Mouse (Mus musculus) bone marrow macrophage, adult 2 months (primary cell): ENCODE results near the gene Rsu1. TPM values are rescaled to one million over a fixed set of nuclear protein-coding genes. Genes with fewer than 3 reads are reported as not detected.

ENCODE experiments used
- H3K27ac ChIP-seq: 2 replicates; pipeline ENCODE4 v1.5.1; 2012; ENCODE audit warnings: low read depth, low read length; ENCODE audit not compliant: insufficient read depth
- H3K4me1 ChIP-seq: 2 replicates; pipeline ENCODE4 v1.6.1; 2012; ENCODE audit warnings: low read length; ENCODE audit not compliant: control insufficient read depth, insufficient read depth
- H3K4me3 ChIP-seq: 2 replicates; pipeline ENCODE4 v1.5.1; 2012; ENCODE audit warnings: mild to moderate bottlenecking, low read length, moderate library complexity; ENCODE audit not compliant: insufficient read depth
- CTCF ChIP-seq: IDR thresholded peaks from 2 replicates; pipeline ENCODE4 v1.5.1; 2012; ENCODE audit warnings: low read depth, mild to moderate bottlenecking, low read length, moderate library complexity
- POLR2A ChIP-seq: IDR thresholded peaks from 2 replicates; pipeline ENCODE4 v1.6.1; 2012; ENCODE audit warnings: mild to moderate bottlenecking, low read depth, low read length, borderline replicate concordance
- polyA plus RNA-seq: library from polyadenylated mRNA; stranded (reverse); fragments of >200 nt; gene quantifications from 2 replicates; pipeline ENCODE4 v1.2.4, GENCODE M21; 2012; ENCODE audit not compliant: missing spikeins, insufficient read depth, insufficient read length

Gene Rsu1
- polyA plus RNA-seq, 1 experiment = 139 TPM

DNA sequence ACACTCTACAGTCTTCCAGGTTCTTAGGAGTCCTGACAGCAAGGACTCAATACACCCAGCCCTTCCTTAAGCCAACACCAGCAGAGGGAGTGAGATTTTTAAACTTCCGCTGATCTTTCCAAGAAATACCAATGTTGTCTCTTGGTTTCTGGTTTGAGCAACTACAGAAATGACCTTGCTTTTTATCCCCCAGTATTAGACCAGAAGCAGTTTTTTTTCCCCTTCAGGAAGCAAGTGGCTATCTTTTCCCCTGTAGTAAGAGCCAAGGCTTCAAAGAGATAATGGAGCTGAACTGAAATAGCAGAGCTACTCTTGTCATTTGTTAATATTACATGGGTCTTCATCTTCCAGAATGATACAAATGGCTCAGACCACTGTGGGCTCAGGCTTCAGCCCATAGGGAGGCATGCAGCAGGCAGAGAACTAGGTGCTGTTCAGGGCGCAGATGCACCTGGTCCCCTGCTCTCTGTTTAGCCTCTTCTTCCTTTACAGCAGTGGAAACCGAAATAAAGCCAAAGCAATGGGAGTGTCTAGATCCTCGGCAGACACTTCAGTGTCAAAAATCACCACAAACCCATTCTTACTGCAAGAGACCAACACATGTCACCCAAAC is 2.4 kb downstream of the Rsu1 start:
- Histone ChIP-seq H3K4me1 (peaks cover 22% of the 10 kb centered on the region), H3K27ac (no peak overlapping the region), H3K4me3 (no peak overlapping the region)
- TF ChIP-seq POLR2A = no peak
- TF ChIP-seq CTCF = no peak

DNA sequence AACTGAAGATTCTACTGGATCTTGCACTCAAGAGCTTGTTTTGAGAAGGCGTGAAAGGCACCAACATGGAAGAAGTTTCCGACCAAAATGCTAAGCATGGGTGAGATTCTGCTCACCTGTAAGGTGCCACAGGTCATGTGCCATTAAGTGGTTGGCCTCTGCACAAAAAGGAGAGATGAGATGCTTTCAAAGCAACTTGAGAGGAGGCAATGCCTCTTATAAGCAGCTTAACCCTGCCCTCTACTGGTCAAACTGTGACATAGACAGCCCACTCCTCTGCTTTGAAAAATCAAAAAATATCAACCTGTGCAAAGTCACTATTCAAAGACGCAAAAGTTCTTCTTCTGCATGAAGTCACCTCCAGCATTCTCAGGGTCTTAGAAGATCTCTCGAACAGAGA is 6.3 kb downstream of the Rsu1 start:
- no peak overlapping the region for H3K4me3 ChIP-seq
- peaks cover 4% of the 10 kb centered on the region for H3K4me1 ChIP-seq
- H3K27ac ChIP-seq = no peak overlapping the region
- TF ChIP-seq POLR2A = no peak
- peak; percentile 26; the same call in 1 of the 2 replicates for TF ChIP-seq CTCF

DNA sequence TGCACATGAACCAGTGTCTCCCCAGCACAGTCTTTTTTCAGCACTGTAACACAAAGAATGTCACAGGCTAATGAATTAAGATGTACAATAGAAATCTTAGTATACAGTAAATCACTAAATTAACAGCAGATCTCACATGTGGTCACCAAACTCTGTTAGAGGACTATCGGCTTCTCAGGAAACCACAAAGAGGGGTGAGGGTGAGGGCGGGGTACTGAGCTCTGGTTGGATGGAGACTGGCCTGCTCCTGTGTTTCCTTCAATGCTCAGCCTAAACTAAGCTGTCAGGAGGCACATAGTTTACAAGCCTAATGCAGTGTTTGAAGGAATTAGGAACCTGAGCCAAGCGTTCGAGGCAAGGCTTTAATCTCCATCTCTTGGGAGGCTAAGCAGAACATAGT is 8.1 kb downstream of the Rsu1 start:
- Histone ChIP-seq H3K27ac (no peak overlapping the region), H3K4me3 (no peak overlapping the region), H3K4me1 (no peaks in the 10 kb centered on the region)
- TF ChIP-seq CTCF (no peak), POLR2A (no peak)

DNA sequence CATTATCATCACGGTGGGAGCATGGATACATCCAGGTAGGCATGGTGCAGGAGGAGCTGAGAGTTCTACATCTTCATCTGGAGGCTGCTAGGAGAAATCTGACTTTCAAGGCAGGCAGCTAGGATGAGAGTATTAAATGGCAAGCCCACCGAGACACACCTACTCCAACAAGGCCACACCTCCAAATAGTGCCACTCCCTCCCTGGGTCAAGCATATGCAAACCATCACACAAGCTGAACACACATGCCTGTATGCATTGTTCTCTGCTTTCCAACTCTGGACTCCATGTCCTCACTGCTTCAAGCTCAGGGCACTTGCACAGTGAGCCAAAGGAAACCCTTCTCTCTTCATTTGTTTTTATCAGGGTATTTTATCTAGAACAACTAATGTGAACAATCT is 12.6 kb downstream of the Rsu1 start:
- no peak overlapping the region for H3K4me3 ChIP-seq
- H3K4me1 ChIP-seq = no peaks in the 10 kb centered on the region
- TF ChIP-seq CTCF = no peak
- no peak for TF ChIP-seq POLR2A
- no peak overlapping the region for H3K27ac ChIP-seq

DNA sequence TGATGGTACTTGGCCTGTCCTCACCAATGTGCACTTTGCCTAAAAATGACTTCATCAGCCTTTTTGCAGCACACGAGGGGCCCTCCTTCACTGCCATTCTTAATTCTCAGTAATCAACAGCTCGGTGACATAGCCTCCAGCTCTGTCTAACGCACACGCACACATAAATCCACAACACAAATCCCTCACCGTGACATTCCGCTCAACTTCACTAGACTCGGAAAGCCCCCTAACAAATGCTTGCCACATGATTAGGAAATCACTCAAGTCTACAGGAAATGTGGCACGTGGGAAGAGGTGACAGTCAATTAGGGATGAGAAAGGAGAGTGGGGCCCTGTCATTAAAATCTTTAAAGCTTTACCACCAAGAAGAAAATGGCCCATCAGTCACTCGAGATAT is 30.5 kb downstream of the Rsu1 start:
- Histone ChIP-seq H3K27ac (no peak overlapping the region), H3K4me1 (0 out of 2 replicates have a peak, but pooled peaks cover 2% of the 10 kb centered on the region), H3K4me3 (no peak overlapping the region)
- no peak for TF ChIP-seq POLR2A
- no peak for TF ChIP-seq CTCF

DNA sequence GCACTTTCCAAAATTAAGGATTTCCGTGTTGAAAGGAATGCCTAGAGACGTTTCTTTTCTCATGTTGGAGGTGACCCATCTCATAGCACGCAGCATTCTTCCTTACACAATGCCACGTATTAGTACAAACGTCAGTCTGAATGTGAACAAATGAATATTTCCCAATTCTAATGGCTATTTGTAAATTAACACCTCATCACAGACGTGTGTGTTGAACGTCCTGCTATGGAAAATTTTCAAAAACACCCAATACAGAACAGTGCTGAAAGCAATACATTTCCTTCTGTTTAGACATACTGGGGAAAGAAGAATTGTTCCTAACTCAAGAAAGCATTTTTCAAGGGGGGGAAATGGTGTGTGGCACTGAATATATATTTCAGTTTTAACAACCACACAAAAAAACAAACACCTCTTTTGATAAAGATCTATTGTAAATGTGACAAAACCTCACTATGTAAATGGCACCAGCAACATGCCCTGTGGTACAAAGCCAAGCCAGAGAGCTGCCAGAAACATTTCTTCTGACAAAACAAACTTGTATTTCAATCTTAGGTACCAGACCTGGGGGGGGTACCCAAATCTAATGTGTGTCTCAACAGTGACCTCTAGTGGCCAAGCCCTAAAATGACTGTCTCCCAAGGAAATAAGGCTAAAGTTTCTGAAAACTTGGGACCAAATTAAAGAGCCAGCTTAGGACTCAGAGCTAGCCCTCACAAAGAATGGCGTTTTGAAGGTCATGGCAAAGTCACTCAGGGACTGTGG is 33.9 kb downstream of the Rsu1 start:
- no peak overlapping the region for H3K4me3 ChIP-seq
- peaks cover 7% of the 10 kb centered on the region; the same call in 1 of the 2 replicates for H3K4me1 ChIP-seq
- TF ChIP-seq POLR2A (no peak), CTCF (no peak)
- no peak overlapping the region for H3K27ac ChIP-seq

DNA sequence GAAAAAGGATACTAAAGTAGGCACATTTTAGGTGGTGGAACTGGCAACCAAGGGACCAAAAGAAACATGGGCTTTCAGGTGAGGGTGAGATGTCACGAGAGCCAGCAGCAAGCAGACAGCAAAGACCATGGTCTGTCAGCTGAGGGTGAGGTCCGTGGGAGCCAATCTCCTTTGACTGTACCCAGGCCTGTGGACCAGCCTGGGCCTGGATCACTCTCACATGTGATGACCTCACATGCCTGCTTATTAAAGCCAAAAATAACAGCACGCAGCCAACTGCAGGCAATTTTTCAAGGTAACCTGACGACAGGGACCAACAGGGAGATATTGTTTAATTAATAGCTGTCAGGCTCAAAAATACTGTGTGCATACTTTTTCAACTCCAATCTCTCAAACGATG is 35.5 kb downstream of the Rsu1 start:
- Histone ChIP-seq H3K27ac (no peak overlapping the region), H3K4me3 (no peak overlapping the region), H3K4me1 (peaks cover 6% of the 10 kb centered on the region)
- TF ChIP-seq POLR2A = no peak
- no peak for TF ChIP-seq CTCF

DNA sequence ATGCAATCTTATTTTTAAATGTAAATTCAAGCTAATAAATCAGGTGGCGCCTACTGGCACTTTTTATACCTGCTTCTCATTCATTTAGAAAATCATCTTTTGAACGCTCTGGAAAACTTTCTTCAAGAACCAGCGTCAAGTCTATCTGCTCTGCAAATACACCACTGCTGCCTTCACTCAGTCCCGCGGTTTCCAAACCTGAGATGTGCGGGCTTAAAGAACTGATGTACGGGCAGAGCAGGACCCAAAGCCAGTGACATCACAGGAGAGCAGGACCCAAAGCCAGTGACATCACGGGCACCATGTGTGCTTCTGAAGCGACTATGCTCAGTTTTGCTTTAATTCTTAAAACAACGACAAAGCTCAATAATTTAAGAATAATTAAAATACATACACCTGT is 36.4 kb downstream of the Rsu1 start:
- Histone ChIP-seq H3K4me1 (peaks cover 15% of the 10 kb centered on the region), H3K4me3 (no peak overlapping the region), H3K27ac (no peak overlapping the region)
- no peak for TF ChIP-seq CTCF
- no peak for TF ChIP-seq POLR2A

DNA sequence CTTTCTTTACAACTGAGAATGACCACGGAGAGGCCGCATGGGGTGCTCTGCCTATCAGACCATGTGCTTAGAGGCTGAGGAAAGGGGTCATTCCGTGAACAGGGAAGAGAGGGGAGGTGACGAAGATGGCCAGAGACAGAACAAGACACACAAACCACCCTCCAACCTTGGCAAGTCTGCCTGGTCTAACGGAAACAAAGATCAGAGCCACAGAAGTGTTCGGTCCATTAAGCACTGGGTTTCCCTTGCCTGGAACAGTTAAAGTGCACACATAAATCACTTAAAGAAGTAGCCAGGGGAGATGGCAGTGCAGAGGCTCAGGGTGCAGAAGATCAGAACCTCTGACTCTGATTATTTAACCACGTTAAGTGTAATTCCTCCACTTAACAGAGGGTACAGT is 37.3 kb downstream of the Rsu1 start:
- peaks cover 19% of the 10 kb centered on the region for H3K4me1 ChIP-seq
- no peak overlapping the region for H3K4me3 ChIP-seq
- H3K27ac ChIP-seq = no peak overlapping the region
- TF ChIP-seq POLR2A = no peak
- TF ChIP-seq CTCF = no peak

DNA sequence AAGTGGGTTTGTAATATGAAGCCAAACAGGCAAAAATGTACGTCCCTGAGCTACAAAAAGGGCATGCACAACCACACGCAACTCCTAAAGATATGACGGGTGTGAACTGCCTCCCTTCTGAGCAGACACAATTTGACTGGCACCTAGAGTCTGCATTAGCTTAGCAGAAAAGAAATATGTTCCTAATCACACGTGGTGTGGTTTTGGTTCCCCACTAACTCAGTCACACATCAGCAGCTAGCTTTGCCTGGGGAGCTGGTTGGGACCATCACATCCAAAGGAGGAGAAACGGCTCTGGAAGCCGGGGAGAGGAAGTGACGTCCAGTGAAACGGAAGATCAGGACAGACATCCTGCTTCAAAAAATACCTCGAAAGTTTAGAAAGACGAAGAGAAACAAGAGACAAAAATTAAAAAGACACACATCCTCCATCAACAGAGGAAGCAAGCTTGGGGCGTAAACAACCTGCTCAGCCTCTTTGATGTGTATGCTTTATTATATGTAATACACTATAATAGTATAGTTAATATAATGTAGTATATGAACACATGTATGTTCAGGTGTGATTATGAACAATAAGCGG is 37.9 kb downstream of the Rsu1 start:
- Histone ChIP-seq H3K27ac (no peak overlapping the region), H3K4me1 (peaks cover 19% of the 10 kb centered on the region), H3K4me3 (no peak overlapping the region)
- TF ChIP-seq POLR2A (no peak), CTCF (no peak)
